28 mouse cellular contexts compared by ENCODE assay signal in genomic region chr9:101012433-101012832, GRCm38 (mm10). TPM values are rescaled to one million over a fixed set of nuclear protein-coding genes. Genes with fewer than 3 reads are reported as not detected.
DNase-seq lines count a peak whose midpoint lies in the region; ATAC-seq and TF ChIP-seq lines count a peak whose summit lies in the region.
"Had no signal": no experiment of that assay in that cellular context is flagged by ENCODE, and none has a peak within 500 bp of the region (broad histone marks: within the 10 kb centered on the region; RNA-seq: fewer than 3 reads in every experiment).

No protein-coding gene starts in this region.

- H3K27me3 ChIP-seq in midbrain, embryonic 14.5 days (ENCODE audit: control insufficient read depth, insufficient read depth, low read length): no peaks in the 10 kb centered on the region
- no peaks in the 10 kb centered on the region for H3K27me3 ChIP-seq in midbrain, embryonic 11.5 days (ENCODE audit: control insufficient read depth, insufficient read depth, low read length)
- no peaks in the 10 kb centered on the region for H3K27me3 ChIP-seq in liver, embryonic 12.5 days (replicated peaks)
- H3K27me3 ChIP-seq in liver, postnatal 0 days (ENCODE audit: insufficient read depth, low read length): no peaks in the 10 kb centered on the region
- H3K27me3 ChIP-seq in forebrain, embryonic 11.5 days (ENCODE audit: control insufficient read depth, insufficient read depth, low read length): no peaks in the 10 kb centered on the region
- H3K27me3 ChIP-seq in forebrain, embryonic 12.5 days: no peaks in the 10 kb centered on the region
- H3K27me3 ChIP-seq: heart, embryonic 13.5 days; hindbrain, embryonic 15.5 days; kidney, embryonic 15.5 days; midbrain, embryonic 12.5 days; neural tube, embryonic 13.5 days; stomach, embryonic 15.5 days had no signal

- no peak for TF ChIP-seq CTCF in liver, postnatal 0 days (IDR thresholded peaks at IDR 0.05; ENCODE audit: low read depth)

- H3K9me3 ChIP-seq in midbrain, embryonic 14.5 days (ENCODE audit: control insufficient read depth, low read length): peaks cover 3% of the 10 kb centered on the region; the same call in 1 of the 2 replicates
- no peaks in the 10 kb centered on the region; the same call in 1 of the 2 replicates for H3K9me3 ChIP-seq in midbrain, embryonic 11.5 days (ENCODE audit: control insufficient read depth, low read length)
- H3K9me3 ChIP-seq in liver, embryonic 12.5 days (replicated peaks): no peaks in the 10 kb centered on the region
- H3K9me3 ChIP-seq in liver, postnatal 0 days (ENCODE audit: low read length): no peaks in the 10 kb centered on the region
- H3K9me3 ChIP-seq in forebrain, embryonic 11.5 days (ENCODE audit: control insufficient read depth, low read length): no peaks in the 10 kb centered on the region
- no peaks in the 10 kb centered on the region for H3K9me3 ChIP-seq in forebrain, embryonic 12.5 days
- H3K9me3 ChIP-seq: heart, embryonic 13.5 days; kidney, embryonic 15.5 days; midbrain, embryonic 12.5 days; stomach, embryonic 15.5 days had no signal

- peak; percentile 35; the same call in 1 of the 2 replicates for TF ChIP-seq EP300 in liver, postnatal 0 days (IDR thresholded peaks at IDR 0.05; ENCODE audit: low read depth)

- H3K4me1 ChIP-seq in midbrain, embryonic 14.5 days (ENCODE audit: control insufficient read depth, insufficient read depth, low read length): no peaks in the 10 kb centered on the region
- no peaks in the 10 kb centered on the region for H3K4me1 ChIP-seq in midbrain, embryonic 11.5 days (ENCODE audit: control insufficient read depth, insufficient read depth, low read length)
- peaks cover 15% of the 10 kb centered on the region for H3K4me1 ChIP-seq in liver, embryonic 12.5 days
- peaks cover 3% of the 10 kb centered on the region; the same call in 1 of the 2 replicates for H3K4me1 ChIP-seq in liver, postnatal 0 days (ENCODE audit: insufficient read depth)
- no peaks in the 10 kb centered on the region for H3K4me1 ChIP-seq in forebrain, embryonic 11.5 days (replicated peaks; ENCODE audit: control insufficient read depth, insufficient read depth, low read length)
- H3K4me1 ChIP-seq in forebrain, embryonic 12.5 days: no peaks in the 10 kb centered on the region
- H3K4me1 ChIP-seq: forebrain, embryonic 10.5 days; hindbrain, embryonic 15.5 days; midbrain, embryonic 12.5 days; stomach, embryonic 15.5 days had no signal

- no peak overlapping the region for H3K4me2 ChIP-seq in midbrain, embryonic 14.5 days (ENCODE audit: low read length)
- no peak overlapping the region for H3K4me2 ChIP-seq in midbrain, embryonic 11.5 days
- H3K4me2 ChIP-seq in liver, embryonic 12.5 days: peak overlapping the region; percentile 16; the same call in 1 of the 2 replicates
- peak overlapping the region; percentile 11; the same call in 1 of the 2 replicates for H3K4me2 ChIP-seq in liver, postnatal 0 days (ENCODE audit: low read depth, low read length)
- no peak overlapping the region for H3K4me2 ChIP-seq in forebrain, embryonic 11.5 days (ENCODE audit: low read depth, low read length, severe bottlenecking)
- no peak overlapping the region for H3K4me2 ChIP-seq in forebrain, embryonic 12.5 days
- H3K4me2 ChIP-seq: heart, embryonic 13.5 days; hindbrain, embryonic 15.5 days; kidney, embryonic 15.5 days; lung, embryonic 14.5 days; midbrain, embryonic 12.5 days; neural tube, embryonic 13.5 days; stomach, embryonic 15.5 days had no signal

- no peak overlapping the region for H3K4me3 ChIP-seq in midbrain, embryonic 14.5 days (replicated peaks; ENCODE audit: low read depth, low read length)
- H3K4me3 ChIP-seq in midbrain, embryonic 11.5 days (ENCODE audit: low read depth, low read length): no peak overlapping the region
- no peak overlapping the region for H3K4me3 ChIP-seq in liver, embryonic 12.5 days
- H3K4me3 ChIP-seq in liver, postnatal 0 days (ENCODE audit: low read depth, low read length): no peak overlapping the region
- no peak overlapping the region for H3K4me3 ChIP-seq in forebrain, embryonic 11.5 days (ENCODE audit: low read depth, low read length)
- H3K4me3 ChIP-seq in forebrain, embryonic 12.5 days (replicated peaks): no peak overlapping the region
- H3K4me3 ChIP-seq: forebrain, embryonic 10.5 days; heart, embryonic 13.5 days; hindbrain, embryonic 10.5 days; hindbrain, embryonic 15.5 days; kidney, embryonic 15.5 days; midbrain, embryonic 12.5 days; neural tube, embryonic 13.5 days; stomach, embryonic 15.5 days had no signal

- 68% methylated on average over 10 of the region's 10 CpGs for WGBS in midbrain, embryonic 14.5 days
- 82% methylated on average over 10 of the region's 10 CpGs for WGBS in midbrain, embryonic 11.5 days
- 47% methylated on average over 10 of the region's 10 CpGs for WGBS in liver, embryonic 12.5 days (ENCODE audit: insufficient replicate concordance)
- 58% methylated on average over 10 of the region's 10 CpGs for WGBS in liver, postnatal 0 days (ENCODE audit: insufficient replicate concordance)
- 86% methylated on average over 10 of the region's 10 CpGs for WGBS in forebrain, embryonic 11.5 days
- 86% methylated on average over 10 of the region's 10 CpGs for WGBS in forebrain, embryonic 12.5 days

- 0 out of 2 replicates have a peak overlapping the region, but pooled peaks have one; percentile 13 for H3K27ac ChIP-seq in midbrain, embryonic 14.5 days (replicated peaks; ENCODE audit: low read depth, low read length)
- H3K27ac ChIP-seq in midbrain, embryonic 11.5 days (ENCODE audit: low read depth, low read length): no peak overlapping the region
- no peak overlapping the region for H3K27ac ChIP-seq in liver, embryonic 12.5 days
- no peak overlapping the region for H3K27ac ChIP-seq in liver, postnatal 0 days (ENCODE audit: low read depth)
- H3K27ac ChIP-seq in forebrain, embryonic 11.5 days (ENCODE audit: low read depth, low read length): no peak overlapping the region
- H3K27ac ChIP-seq in forebrain, embryonic 12.5 days: no peak overlapping the region
- H3K27ac ChIP-seq: forebrain, embryonic 10.5 days; heart, embryonic 13.5 days; hindbrain, embryonic 10.5 days; hindbrain, embryonic 15.5 days; kidney, embryonic 15.5 days; midbrain, embryonic 12.5 days; neural tube, embryonic 13.5 days; stomach, embryonic 15.5 days had no signal

- H3K36me3 ChIP-seq in midbrain, embryonic 14.5 days (ENCODE audit: control insufficient read depth, insufficient read depth, low read length): 0 out of 2 replicates have a peak, but pooled peaks cover 9% of the 10 kb centered on the region
- 0 out of 2 replicates have a peak, but pooled peaks cover 2% of the 10 kb centered on the region for H3K36me3 ChIP-seq in midbrain, embryonic 11.5 days (ENCODE audit: control insufficient read depth, insufficient read depth, low read length)
- peaks cover 4% of the 10 kb centered on the region; the same call in 1 of the 2 replicates for H3K36me3 ChIP-seq in liver, embryonic 12.5 days
- H3K36me3 ChIP-seq in liver, postnatal 0 days (replicated peaks; ENCODE audit: insufficient read depth, low read length): peaks cover 8% of the 10 kb centered on the region
- no peaks in the 10 kb centered on the region for H3K36me3 ChIP-seq in forebrain, embryonic 11.5 days (ENCODE audit: control insufficient read depth, insufficient read depth, low read length)
- peaks cover 14% of the 10 kb centered on the region for H3K36me3 ChIP-seq in forebrain, embryonic 12.5 days (replicated peaks)

- no peak for DNase-seq in midbrain, embryonic 14.5 days
- no peak for DNase-seq in midbrain, embryonic 11.5 days (ENCODE audit: low spot score, missing footprints)
- DNase-seq in liver, postnatal 0 days: no peak
- no peak for DNase-seq in forebrain, embryonic 11.5 days (ENCODE audit: low spot score)
- no peak for DNase-seq in adipocyte (ENCODE audit: low spot score)
- DNase-seq: cerebellum, adult 8-10 months; cerebellum, postnatal 36 days; forebrain, postnatal 0 days; heart, postnatal 14 days; kidney, adult 11 months; kidney, postnatal 4 days; layer of hippocampus, postnatal 36 days; left cerebral cortex, postnatal 4 days; lung, embryonic 14.5 days; lung, postnatal 14 days; right cerebral cortex, postnatal 14 days; thymus, postnatal 14 days had no signal

- no peak for ATAC-seq in midbrain, embryonic 14.5 days (ENCODE audit: low FRiP score, low TSS enrichment)
- no peak for ATAC-seq in midbrain, embryonic 11.5 days (ENCODE audit: low FRiP score)
- peak; percentile 81 for ATAC-seq in liver, embryonic 12.5 days
- ATAC-seq in liver, postnatal 0 days: 0 out of 2 replicates have a peak, but pooled peaks have one; percentile 17
- no peak for ATAC-seq in forebrain, embryonic 11.5 days (replicated peaks; ENCODE audit: low FRiP score)
- ATAC-seq in forebrain, embryonic 12.5 days (ENCODE audit: low FRiP score): no peak
- ATAC-seq: forebrain, postnatal 0 days; inflammation-experienced regulatory T-cells, adult 6 months had no signal

- no peak overlapping the region for H3K9ac ChIP-seq in midbrain, embryonic 14.5 days (replicated peaks; ENCODE audit: low read length)
- no peak overlapping the region for H3K9ac ChIP-seq in midbrain, embryonic 11.5 days (ENCODE audit: low read length)
- H3K9ac ChIP-seq in liver, embryonic 12.5 days: no peak overlapping the region
- H3K9ac ChIP-seq in liver, postnatal 0 days (replicated peaks): no peak overlapping the region
- no peak overlapping the region for H3K9ac ChIP-seq in forebrain, embryonic 11.5 days (ENCODE audit: low read length)
- H3K9ac ChIP-seq in forebrain, embryonic 12.5 days: no peak overlapping the region
- H3K9ac ChIP-seq: forebrain, postnatal 0 days; heart, embryonic 13.5 days; hindbrain, embryonic 15.5 days; kidney, embryonic 15.5 days; lung, embryonic 14.5 days; midbrain, embryonic 12.5 days; neural tube, embryonic 13.5 days; stomach, embryonic 15.5 days had no signal

RNA-seq across cellular contexts. Expression of gene Pccb, which starts 22.3 kb away (rescaled TPM):
- polyA plus RNA-seq in midbrain, embryonic 14.5 days (2014; fragmentation: Nextera tagmentation; extraction: Ambion mirVana): 25.8 and 26.8 TPM in 2 replicates
- 14.3 and 15.9 TPM in 2 replicates for polyA plus RNA-seq in midbrain, embryonic 11.5 days (2014; fragmentation: Nextera tagmentation; extraction: Ambion mirVana)
- polyA plus RNA-seq in liver, embryonic 12.5 days (2016; fragmentation: Nextera tagmentation; extraction: Ambion mirVana): 6.7 and 7.2 TPM in 2 replicates
- polyA plus RNA-seq in liver, postnatal 0 days (2015; fragmentation: Nextera tagmentation; extraction: Ambion mirVana): 14.2 and 15.6 TPM in 2 replicates
- polyA plus RNA-seq in forebrain, embryonic 11.5 days (2014; fragmentation: Nextera tagmentation; extraction: Ambion mirVana): 14.4 and 16.3 TPM in 2 replicates
- polyA plus RNA-seq in forebrain, embryonic 12.5 days (2016; fragmentation: Nextera tagmentation; extraction: Ambion mirVana): 16.6 and 17.0 TPM in 2 replicates

Comparison
In these comparisons a context has a peak if more than half of its experiments do, and no peak if none do; other contexts are left out.
1. ATAC-seq: peak in liver, embryonic 12.5 days (single experiment) and liver, postnatal 0 days (single experiment); none in midbrain, embryonic 14.5 days (single experiment), midbrain, embryonic 11.5 days (single experiment), forebrain, embryonic 11.5 days (single experiment) and forebrain, embryonic 12.5 days (single experiment).
2. H3K4me2 ChIP-seq: peak in liver, embryonic 12.5 days (single experiment) and liver, postnatal 0 days (single experiment); none in midbrain, embryonic 14.5 days (single experiment), midbrain, embryonic 11.5 days (single experiment), forebrain, embryonic 11.5 days (single experiment) and forebrain, embryonic 12.5 days (single experiment).